Mouse (Mus musculus): ENCODE results near the gene Hoxb4.

The Hoxb4 gene

GRCm38 (mm10) chr11:96284774-96285734 lies 33.0 kb upstream of the Hoxb4 start:
- in situ Hi-C loops (cut with MboI, MseI), result loop anchor here in 1 of 2 experiments (10.0 kb wide), 1 partner anchor 580 kb away; no protein-coding TSS in a partner anchor

GRCm38 (mm10) chr11:96285771-96286738 lies 32.0 kb upstream of the Hoxb4 start, which contains the start of gene Hoxb7:
Gene Hoxb7, plus strand, starts transcription at chr11:96286623.
- in situ Hi-C loops (cut with MboI, MseI), result loop anchor here in 1 of 2 experiments (10.0 kb wide), 1 partner anchor 579 kb away; no protein-coding TSS in a partner anchor

- in situ Hi-C loops (cut with MboI, MseI), result loop anchor here in 1 of 2 experiments (10.0 kb wide), 1 partner anchor 578 kb away; no protein-coding TSS in a partner anchor
Measured at GRCm38 (mm10) chr11:96286739-96287385, 31.2 kb upstream of the Hoxb4 start.

GRCm38 (mm10) chr11:96287411-96287810 lies 30.7 kb upstream of the Hoxb4 start:
- in situ Hi-C loops (cut with MboI, MseI), result loop anchor here in 1 of 2 experiments (10.0 kb wide), 1 partner anchor 577 kb away; no protein-coding TSS in a partner anchor

GRCm38 (mm10) chr11:96288455-96289221 lies 29.4 kb upstream of the Hoxb4 start:
- in situ Hi-C loops (cut with MboI, MseI), result loop anchor here in 1 of 2 experiments (10.0 kb wide), 1 partner anchor 576 kb away; no protein-coding TSS in a partner anchor

- in situ Hi-C loops (cut with MboI, MseI), result loop anchor here in 1 of 2 experiments (10.0 kb wide), 1 partner anchor 576 kb away; no protein-coding TSS in a partner anchor
Measured at GRCm38 (mm10) chr11:96289293-96289692, 28.8 kb upstream of the Hoxb4 start.

- in situ Hi-C loops (cut with MboI, MseI), result loop anchor here in 1 of 2 experiments (10.0 kb wide), 1 partner anchor 575 kb away; no protein-coding TSS in a partner anchor
Measured at GRCm38 (mm10) chr11:96289837-96290236, 28.2 kb upstream of the Hoxb4 start.

GRCm38 (mm10) chr11:96290705-96291355 lies 27.2 kb upstream of the Hoxb4 start:
- in situ Hi-C loops (cut with MboI, MseI), result no loop called here

GRCm38 (mm10) chr11:96291681-96292564 lies 26.1 kb upstream of the Hoxb4 start, which contains the start of gene Hoxb6:
Gene Hoxb6, plus strand, starts transcription at chr11:96292476.
- in situ Hi-C loops (cut with MboI, MseI), result no loop called here

- in situ Hi-C loops (cut with MboI, MseI), result no loop called here
Measured at GRCm38 (mm10) chr11:96292565-96293301, 25.3 kb upstream of the Hoxb4 start.

- in situ Hi-C loops (cut with MboI, MseI), result no loop called here
Measured at GRCm38 (mm10) chr11:96293302-96293921, 24.7 kb upstream of the Hoxb4 start.

- in situ Hi-C loops (cut with MboI, MseI), result no loop called here
Measured at GRCm38 (mm10) chr11:96294245-96295091, 23.6 kb upstream of the Hoxb4 start.

- in situ Hi-C loops (cut with MboI, MseI), result no loop called here
Measured at GRCm38 (mm10) chr11:96295092-96295835, 22.8 kb upstream of the Hoxb4 start.

- in situ Hi-C loops (cut with MboI, MseI), result no loop called here
Measured at GRCm38 (mm10) chr11:96296997-96297396, 21.1 kb upstream of the Hoxb4 start.

- in situ Hi-C loops (cut with MboI, MseI), result no loop called here
Measured at GRCm38 (mm10) chr11:96297428-96297827, 20.6 kb upstream of the Hoxb4 start.
